Mouse (Mus musculus): ENCODE measurements around the gene Pnkp. TPM values are rescaled to one million over a fixed set of nuclear protein-coding genes. Genes with fewer than 3 reads are reported as not detected.

Pnkp gene
- total RNA-seq, 2 experiments from 2014 or later: 19.2 to 20.2 TPM

- DNase-seq (ENCODE audit: low spot score): no peak
Measured at GRCm38 (mm10) chr7:44852259-44853027, 4.5 kb upstream of the Pnkp start.

DNA sequence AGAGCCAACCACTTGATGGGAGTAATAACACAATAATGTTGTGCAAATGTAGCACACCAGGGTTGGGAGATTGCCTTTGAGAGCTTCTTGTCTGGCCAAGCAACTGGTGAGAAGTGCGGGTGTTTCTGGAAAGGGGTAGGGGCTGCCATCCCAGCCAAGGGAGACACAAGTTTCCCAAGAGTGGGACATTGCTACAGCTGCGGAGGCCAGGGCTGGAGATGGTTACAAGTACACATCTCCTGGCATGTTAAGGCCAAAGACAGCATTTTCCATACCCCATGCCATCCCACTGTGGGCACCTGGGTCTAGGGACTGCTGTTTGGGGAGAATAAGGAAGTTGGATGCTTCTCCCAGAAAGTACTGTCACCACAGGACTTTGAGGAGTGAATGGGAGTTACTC lies 3.9 kb upstream of the Pnkp start:
- no peak for DNase-seq (ENCODE audit: low spot score)

DNA sequence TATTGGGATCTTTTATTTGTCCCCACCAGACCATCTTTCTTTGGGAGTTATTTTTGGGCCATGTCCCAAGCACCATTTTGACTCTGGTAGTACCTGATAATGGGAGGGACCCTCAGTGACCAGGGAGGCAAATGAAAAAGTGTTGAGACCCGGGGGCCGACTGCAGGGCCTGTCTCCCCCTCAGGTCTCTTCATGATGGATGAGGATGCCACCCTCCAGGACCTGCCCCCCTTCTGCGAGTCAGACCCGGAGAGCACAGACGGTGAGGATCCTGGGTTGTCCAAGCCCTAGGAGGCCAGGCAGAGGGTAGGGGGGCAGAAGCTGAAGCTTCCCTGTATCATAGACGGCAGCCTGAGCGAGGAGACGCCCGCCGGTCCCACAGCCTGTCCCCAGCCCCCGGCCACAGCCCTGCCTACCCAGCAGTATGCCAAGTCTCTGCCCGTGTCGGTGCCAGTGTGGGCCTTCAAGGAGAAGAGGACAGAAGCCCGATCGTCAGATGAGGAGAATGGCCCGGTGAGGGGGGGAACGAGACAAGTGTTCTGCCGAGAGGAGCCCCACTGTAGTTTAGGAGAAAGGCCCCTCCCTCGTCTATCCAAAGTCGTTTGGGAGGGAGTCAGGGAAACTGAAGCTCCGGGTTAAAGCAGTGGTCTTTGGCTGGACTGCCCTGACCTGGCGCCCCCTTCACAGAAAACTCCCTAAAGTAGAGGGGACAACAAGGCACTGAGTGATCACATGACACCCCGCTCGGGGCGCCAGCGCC lies 3.2 kb upstream of the Pnkp start:
- no peak for DNase-seq (ENCODE audit: low spot score)

GRCm38 (mm10) chr7:44854356-44855031 lies 2.4 kb upstream of the Pnkp start:
- peak; percentile 81 for DNase-seq (ENCODE audit: low spot score)

- no peak for DNase-seq (ENCODE audit: low spot score)
Measured at GRCm38 (mm10) chr7:44855036-44855435, 1.9 kb upstream of the Pnkp start.

DNA sequence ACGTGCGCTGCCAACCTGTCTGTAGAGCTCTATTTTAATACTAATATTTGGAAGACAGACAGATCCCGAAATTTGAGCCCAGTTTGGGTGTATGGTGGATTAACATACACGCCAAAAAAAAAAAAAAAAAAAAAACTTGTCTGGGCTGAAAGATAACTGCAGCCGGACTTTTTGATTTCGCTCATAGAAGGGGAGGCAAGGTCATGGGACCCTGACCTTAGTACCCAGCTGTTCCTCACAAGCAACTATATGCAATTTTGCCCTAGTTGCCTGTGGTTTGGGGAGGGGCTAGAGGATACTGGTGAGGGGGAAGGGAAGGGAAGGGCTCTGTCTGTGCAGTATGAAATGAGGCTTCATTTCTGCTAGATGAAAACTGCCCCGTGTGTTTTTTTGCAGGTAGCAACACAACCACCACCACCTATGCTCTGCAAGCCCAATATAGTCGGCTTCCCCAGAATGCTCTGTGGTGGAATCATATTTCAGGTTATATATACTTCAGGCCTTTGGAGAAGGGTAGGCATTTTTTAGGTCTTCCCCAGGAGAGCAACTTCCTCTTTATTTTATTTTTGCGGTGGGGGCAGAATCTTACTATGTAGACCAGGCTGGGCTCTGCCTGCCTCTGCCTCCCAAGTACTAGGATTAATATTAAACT lies 548 bp upstream of the Pnkp start:
- DNase-seq (ENCODE audit: low spot score): no peak

- no peak for DNase-seq (ENCODE audit: low spot score)
Measured at GRCm38 (mm10) chr7:44857905-44858304, 966 bp downstream of the Pnkp start.

- no peak for DNase-seq (ENCODE audit: low spot score)
Measured at GRCm38 (mm10) chr7:44859896-44860295, 3.0 kb downstream of the Pnkp start.

DNA sequence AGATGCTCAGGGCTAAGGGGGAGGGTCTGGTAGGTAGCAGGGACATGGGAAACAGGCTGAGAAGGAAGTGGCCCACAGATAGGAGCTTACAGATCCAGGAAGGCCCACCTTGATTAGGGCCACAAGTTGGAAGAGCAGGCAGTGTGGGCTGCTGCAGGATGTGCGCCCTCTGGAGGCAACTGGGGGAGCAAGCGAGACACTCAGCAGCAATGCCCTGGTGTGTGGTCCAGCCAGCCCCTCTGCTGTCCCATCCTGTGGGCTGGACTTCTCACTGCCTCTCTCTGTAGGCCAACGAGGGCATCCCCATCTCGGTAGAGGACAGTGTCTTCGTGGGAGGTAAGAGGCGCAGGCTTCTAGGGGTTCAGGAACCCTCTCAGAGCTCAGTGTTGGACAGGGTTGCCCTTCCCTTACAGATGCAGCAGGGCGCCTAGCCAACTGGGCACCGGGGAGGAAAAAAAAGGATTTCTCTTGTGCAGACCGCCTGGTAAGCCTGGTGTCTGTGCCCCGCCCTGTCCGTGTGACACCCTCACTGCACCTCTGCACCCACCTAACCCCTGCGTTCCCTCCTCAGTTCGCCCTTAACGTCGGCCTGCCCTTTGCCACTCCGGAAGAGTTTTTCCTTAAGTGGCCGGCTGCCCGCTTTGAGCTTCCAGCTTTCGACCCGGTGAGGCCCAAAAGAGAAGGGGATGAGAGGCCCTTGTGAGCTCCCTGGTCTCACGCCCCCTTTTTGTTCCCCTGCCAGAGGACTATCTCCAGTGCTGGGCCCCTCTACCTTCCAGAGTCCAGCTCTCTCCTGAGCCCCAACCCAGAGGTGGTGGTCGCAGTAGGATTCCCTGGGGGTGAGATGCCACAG lies 3.9 kb downstream of the Pnkp start:
- peak; percentile 68 for DNase-seq (ENCODE audit: low spot score)

- DNase-seq (ENCODE audit: low spot score): no peak
Measured at GRCm38 (mm10) chr7:44861429-44861816, 4.5 kb downstream of the Pnkp start.

- DNase-seq (ENCODE audit: low spot score): no peak
Measured at GRCm38 (mm10) chr7:44862434-44862833, 5.5 kb downstream of the Pnkp start.

DNA sequence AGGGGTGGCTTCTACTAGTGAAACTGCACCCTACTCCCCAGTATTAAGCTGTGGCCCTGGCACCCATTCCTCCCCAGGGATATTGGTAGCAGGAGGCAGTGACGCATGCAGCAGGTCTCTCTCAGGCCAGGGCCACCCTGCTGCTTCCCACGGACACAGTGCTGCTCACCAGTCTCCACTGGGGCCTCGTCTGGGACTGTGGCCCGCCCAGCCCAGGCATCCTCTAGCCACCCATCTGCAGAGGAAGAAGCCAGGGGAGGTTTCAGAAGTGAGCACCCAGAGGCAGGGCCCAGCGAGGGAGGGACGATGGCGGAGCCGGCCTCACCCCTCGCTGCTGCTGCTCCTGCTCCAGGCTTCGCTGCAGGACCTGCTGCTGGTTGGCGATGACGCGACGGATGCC lies 6.3 kb downstream of the Pnkp start:
- no peak for DNase-seq (ENCODE audit: low spot score)

DNA sequence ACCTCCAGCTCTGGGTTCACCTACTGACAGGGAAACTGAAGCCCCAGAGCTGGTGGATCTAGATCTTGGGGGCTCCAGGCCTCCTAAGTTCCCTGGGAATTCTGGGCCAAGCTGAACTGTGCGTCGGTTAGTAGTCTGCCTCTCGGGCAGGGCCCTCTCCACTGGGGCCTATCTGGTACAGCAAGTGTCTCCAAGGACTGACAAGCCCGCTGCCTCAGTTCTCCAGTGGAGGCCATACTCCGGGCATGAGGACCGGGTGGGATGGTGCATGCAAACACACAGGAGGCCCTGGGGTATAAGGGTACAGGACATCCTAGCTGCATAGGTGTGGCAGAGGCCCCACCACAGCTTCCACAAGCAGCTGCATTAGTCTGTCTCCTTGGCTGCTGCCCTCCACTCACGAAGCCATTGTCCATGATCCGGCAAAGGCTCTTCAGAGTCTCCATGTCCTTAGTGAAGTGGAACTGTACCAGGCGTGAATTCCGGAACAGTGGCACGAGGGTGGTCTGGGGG lies 7.1 kb downstream of the Pnkp start:
- no peak for DNase-seq (ENCODE audit: low spot score)

- no peak for DNase-seq (ENCODE audit: low spot score)
Measured at GRCm38 (mm10) chr7:44864595-44865542, 7.9 kb downstream of the Pnkp start.

DNA sequence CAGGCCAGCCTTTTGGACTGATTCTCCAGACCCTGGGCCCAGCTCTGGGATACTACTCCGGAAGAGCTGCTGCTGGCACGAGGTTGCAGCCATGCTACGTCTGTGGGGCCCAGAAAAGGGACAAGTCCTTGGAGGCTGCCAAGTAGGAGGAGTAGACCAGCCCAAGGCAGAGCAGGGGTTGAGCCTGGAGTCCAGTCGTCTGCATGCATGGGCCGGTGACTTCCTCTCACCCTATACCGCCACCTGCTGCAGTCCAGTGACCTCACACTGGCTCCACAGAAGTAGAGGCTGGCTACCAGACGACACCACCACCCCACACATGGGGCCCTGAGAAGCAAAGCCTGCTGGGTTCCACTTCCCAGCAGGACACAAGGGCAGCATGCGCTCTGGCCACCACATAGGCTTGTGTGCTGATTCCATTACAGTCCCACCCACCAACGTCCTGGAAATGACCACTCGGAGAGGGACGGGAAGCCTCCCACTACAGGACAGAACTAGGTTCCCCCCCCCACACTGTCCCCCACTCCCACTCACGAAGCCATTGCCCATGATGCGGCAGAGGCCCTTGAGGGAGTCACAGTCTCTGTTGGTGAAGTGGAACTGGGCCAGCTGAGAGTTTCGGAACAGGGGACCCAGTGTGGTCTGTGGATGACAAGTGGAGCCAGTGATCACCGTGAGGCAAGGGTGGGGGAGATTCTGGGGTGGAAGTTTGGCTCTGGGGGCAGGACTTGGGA lies 9.5 kb downstream of the Pnkp start:
- peak; percentile 76 for DNase-seq (ENCODE audit: low spot score)

DNA sequence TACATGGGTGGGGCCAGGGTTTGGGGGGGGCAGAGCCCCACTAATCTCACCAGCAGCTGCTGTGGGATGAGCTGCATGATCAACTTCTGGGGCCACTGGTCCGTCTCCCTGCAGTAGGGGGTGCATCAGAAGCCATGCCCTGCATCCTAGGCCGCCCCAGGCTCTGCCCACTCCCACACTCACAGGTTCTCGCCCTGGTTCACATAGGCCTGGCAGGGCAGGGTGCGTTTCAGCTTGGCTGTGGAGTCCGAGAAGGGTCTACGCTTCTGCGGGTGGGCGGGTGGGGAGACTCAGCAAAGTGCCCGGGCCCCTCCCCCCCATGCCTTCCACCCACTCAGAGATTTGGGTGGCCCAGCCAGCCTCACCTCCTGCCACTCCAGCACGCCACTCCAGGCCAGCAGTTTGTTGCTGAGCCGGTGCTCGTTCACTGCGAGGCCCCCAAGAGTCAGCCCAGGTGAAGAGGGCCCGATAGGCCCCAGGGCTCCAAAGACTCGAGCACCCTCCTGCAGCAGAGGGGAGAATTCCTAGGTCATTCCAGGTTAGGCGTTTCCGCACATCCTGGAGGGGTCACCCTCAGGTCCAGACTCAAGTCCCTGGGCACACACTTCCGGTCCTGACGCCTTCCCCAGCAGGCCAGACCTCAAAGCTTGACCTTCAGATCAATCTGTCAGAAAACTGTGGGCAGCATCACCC lies 10.2 kb downstream of the Pnkp start:
- DNase-seq (ENCODE audit: low spot score): no peak

- no peak for DNase-seq (ENCODE audit: low spot score)
Measured at GRCm38 (mm10) chr7:44867802-44868201, 10.9 kb downstream of the Pnkp start.

- DNase-seq (ENCODE audit: low spot score): no peak
Measured at GRCm38 (mm10) chr7:44868465-44868864, 11.5 kb downstream of the Pnkp start.

Data from gastrocnemius, adult 18-20 months (tissue).